Mouse (Mus musculus) intestine, embryonic 14.5 days (tissue): ENCODE results near the gene Nedd9. TPM values are rescaled to one million over a fixed set of nuclear protein-coding genes. Genes with fewer than 3 reads are reported as not detected.
A peak's percentile ranks its signal among the peaks of the same experiment; 100 is the strongest.

ENCODE experiments used
- ATAC-seq: fragments of 200-750 bp; cut with Nextera tagmentation; replicated peaks from 2 replicates; pipeline ENCODE4 v1.8.0; 2017; ENCODE audit warnings: low read depth, moderate number of reproducible peaks, moderate TSS enrichment, moderate library complexity; ENCODE audit not compliant: low FRiP score, low TSS enrichment
- DNase-seq: peaks from one replicate; pipeline ENCODE4 v3.0.0-alpha.2; 2018; ENCODE audit warnings: low spot score
- H3K27ac ChIP-seq: fragments of 300-500 bp; sonication (generic); 2 replicates; pipeline ENCODE4 v1.5.1; 2014; ENCODE audit warnings: low read depth, mild to moderate bottlenecking, control low read depth
- H3K27me3 ChIP-seq: fragments of 300-500 bp; sonication (generic); replicated peaks from 2 replicates; pipeline ENCODE4 v1.6.1; 2014; ENCODE audit warnings: low read length, control low read depth; ENCODE audit not compliant: control insufficient read depth, insufficient read depth
- H3K36me3 ChIP-seq: fragments of 300-500 bp; sonication (generic); 2 replicates; pipeline ENCODE4 v1.6.1; 2014; ENCODE audit warnings: low read length, control low read depth; ENCODE audit not compliant: control insufficient read depth, insufficient read depth
- H3K4me1 ChIP-seq: fragments of 300-500 bp; sonication (generic); replicated peaks from 2 replicates; pipeline ENCODE4 v1.6.1; 2014; ENCODE audit warnings: low read length, control low read depth, mixed read lengths; ENCODE audit not compliant: control insufficient read depth, insufficient read depth
- H3K4me2 ChIP-seq: fragments of 300-500 bp; sonication (generic); 2 replicates; pipeline ENCODE4 v1.6.1; 2014; ENCODE audit warnings: low read length
- H3K4me3 ChIP-seq: fragments of 300-500 bp; sonication (generic); 2 replicates; pipeline ENCODE4 v1.5.1; 2014; ENCODE audit warnings: low read depth, low read length, control low read depth, mixed read lengths
- H3K9ac ChIP-seq: fragments of 300-500 bp; sonication (generic); 2 replicates; pipeline ENCODE4 v1.6.1; 2014; ENCODE audit warnings: mild to moderate bottlenecking, low read length
- H3K9me3 ChIP-seq: fragments of 300-500 bp; sonication (generic); 2 replicates; pipeline ENCODE4 v1.6.1; 2016; ENCODE audit warnings: low read length, control low read depth; ENCODE audit not compliant: control insufficient read depth
- WGBS: fragments of 180-500 bp; shearing (Covaris S2); extraction: QIAGEN DNeasy Blood & Tissue Kit; methylation state at CpG from one replicate; pipeline ENCODE4 v1.1.7; 2014; 5-methylcytosine and 5-hydroxymethylcytosine counted together
- polyA plus RNA-seq: library from polyadenylated mRNA; unstranded; fragments of >200 nt; fragmentation: Nextera tagmentation; extraction: Ambion mirVana; gene quantifications from 2 replicates; pipeline ENCODE4 v1.2.1, GENCODE M21; 2014

The Nedd9 gene
- polyA plus RNA-seq, 1 experiment from 2014 or later, result 56.5 TPM

DNA sequence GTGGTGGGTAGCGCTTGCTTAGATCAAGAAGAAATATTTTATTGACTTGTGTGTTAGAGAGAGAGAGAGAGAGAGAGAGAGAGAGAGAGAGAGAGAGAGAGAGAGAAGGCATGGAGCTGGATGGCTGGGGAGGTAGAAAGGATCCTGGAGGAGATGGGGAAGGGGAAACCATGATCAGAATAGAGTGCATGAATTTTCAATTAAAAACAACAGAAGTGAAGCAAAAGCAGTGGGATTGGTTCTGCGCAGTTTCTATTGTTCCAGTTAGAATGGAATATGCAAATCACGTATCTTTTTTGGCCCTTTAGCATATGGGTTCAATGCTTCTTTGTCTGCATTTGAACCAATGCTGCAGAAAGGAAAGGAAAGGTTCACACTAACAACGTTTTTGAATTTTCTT, 45.0 kb downstream of the Nedd9 start:
- H3K27ac ChIP-seq, result no peak overlapping the region
- WGBS, result 79% methylated on average over 4 of the region's 4 CpGs
- no peaks in the 10 kb centered on the region for H3K27me3 ChIP-seq
- no peaks in the 10 kb centered on the region for H3K36me3 ChIP-seq
- H3K4me3 ChIP-seq, result no peak overlapping the region
- H3K4me2 ChIP-seq, result no peak overlapping the region
- ATAC-seq (no peak), DNase-seq (no peak)
- no peaks in the 10 kb centered on the region for H3K9me3 ChIP-seq
- H3K4me1 ChIP-seq, result no peaks in the 10 kb centered on the region
- H3K9ac ChIP-seq, result no peak overlapping the region

DNA sequence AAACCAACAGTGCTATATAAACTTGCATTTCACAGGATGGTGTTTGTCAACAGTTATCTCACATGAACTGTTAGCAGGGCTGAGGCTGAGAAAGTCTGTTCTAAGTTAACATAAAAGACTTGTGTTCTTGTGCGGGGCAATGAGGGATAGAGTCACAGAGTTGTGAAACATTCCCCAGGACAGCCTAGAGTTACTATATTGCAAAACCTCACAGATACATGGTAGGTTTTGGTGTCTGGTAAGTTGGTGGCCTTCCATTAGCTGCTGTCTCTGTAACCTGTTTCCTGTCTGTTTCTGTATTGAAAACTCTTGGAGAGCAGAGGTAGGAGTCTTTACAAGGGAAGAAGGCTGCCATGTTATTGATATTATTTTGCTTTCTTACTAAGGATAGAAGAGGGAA, 47.0 kb downstream of the Nedd9 start:
- DNase-seq (no peak), ATAC-seq (no peak)
- no peaks in the 10 kb centered on the region for H3K27me3 ChIP-seq
- 92% methylated on average over 1 of the region's 1 CpGs for WGBS
- H3K27ac ChIP-seq, result no peak overlapping the region
- no peaks in the 10 kb centered on the region for H3K4me1 ChIP-seq
- H3K9me3 ChIP-seq, result no peaks in the 10 kb centered on the region
- H3K4me2 ChIP-seq, result no peak overlapping the region
- H3K4me3 ChIP-seq, result no peak overlapping the region
- H3K36me3 ChIP-seq, result no peaks in the 10 kb centered on the region
- H3K9ac ChIP-seq, result no peak overlapping the region

GRCm38 (mm10) chr13:41437390-41437789, 49.8 kb downstream of the Nedd9 start:
- H3K4me2 ChIP-seq, result no peak overlapping the region
- H3K27ac ChIP-seq, result no peak overlapping the region
- DNase-seq, result no peak
- no peak overlapping the region for H3K4me3 ChIP-seq
- no peaks in the 10 kb centered on the region for H3K36me3 ChIP-seq
- no peaks in the 10 kb centered on the region for H3K27me3 ChIP-seq
- H3K9ac ChIP-seq, result no peak overlapping the region
- H3K9me3 ChIP-seq, result no peaks in the 10 kb centered on the region
- WGBS, result 80% methylated on average over 2 of the region's 2 CpGs
- H3K4me1 ChIP-seq, result no peaks in the 10 kb centered on the region
- no peak for ATAC-seq

- Histone ChIP-seq H3K27me3 (no peaks in the 10 kb centered on the region), H3K36me3 (no peaks in the 10 kb centered on the region), H3K27ac (no peak overlapping the region), H3K4me2 (no peak overlapping the region), H3K9ac (no peak overlapping the region), H3K4me1 (no peaks in the 10 kb centered on the region), H3K4me3 (no peak overlapping the region), H3K9me3 (no peaks in the 10 kb centered on the region)
- WGBS, result 61% methylated on average over 5 of the region's 5 CpGs
- ATAC-seq (no peak), DNase-seq (no peak)
These were observed 50.4 kb downstream of the Nedd9 start for GRCm38 (mm10) chr13:41436731-41437130.

GRCm38 (mm10) chr13:41433201-41433600, 54.0 kb downstream of the Nedd9 start:
- Histone ChIP-seq H3K9ac (no peak overlapping the region), H3K27ac (no peak overlapping the region), H3K36me3 (no peaks in the 10 kb centered on the region), H3K4me1 (no peaks in the 10 kb centered on the region), H3K4me3 (no peak overlapping the region), H3K4me2 (no peak overlapping the region), H3K9me3 (no peaks in the 10 kb centered on the region), H3K27me3 (no peaks in the 10 kb centered on the region)
- 86% methylated on average over 6 of the region's 6 CpGs for WGBS
- DNase-seq, result no peak
- ATAC-seq, result no peak

- Histone ChIP-seq H3K9me3 (no peaks in the 10 kb centered on the region), H3K27ac (no peak overlapping the region), H3K27me3 (no peaks in the 10 kb centered on the region), H3K4me2 (no peak overlapping the region), H3K9ac (no peak overlapping the region), H3K4me3 (no peak overlapping the region), H3K4me1 (no peaks in the 10 kb centered on the region), H3K36me3 (no peaks in the 10 kb centered on the region)
- no peak for DNase-seq
- no peak for ATAC-seq
- 72% methylated on average over 3 of the region's 3 CpGs for WGBS
These were observed 55.4 kb downstream of the Nedd9 start for GRCm38 (mm10) chr13:41431795-41432194.

DNA sequence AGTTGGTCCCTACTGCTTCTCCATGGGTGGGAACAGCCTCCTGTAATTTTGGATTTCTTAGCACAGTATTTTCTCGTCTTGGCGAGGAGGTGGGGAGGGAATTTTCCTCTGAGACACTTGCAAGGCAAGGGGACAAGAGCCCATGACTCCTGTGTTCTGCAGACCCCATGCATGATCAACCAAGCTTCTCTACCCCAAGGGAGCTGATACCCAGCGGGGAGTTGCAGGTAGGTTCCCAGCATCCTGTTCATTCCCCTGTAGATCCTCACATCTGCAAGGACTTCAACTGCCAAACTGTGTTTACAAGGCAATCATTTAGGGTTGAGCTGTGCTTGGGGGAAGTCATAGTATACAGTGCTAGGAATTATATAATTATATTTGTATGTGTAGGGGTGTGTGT, 60.1 kb downstream of the Nedd9 start:
- no peak for DNase-seq
- H3K9ac ChIP-seq, result no peak overlapping the region
- 0 out of 2 replicates have a peak, but pooled peaks cover 6% of the 10 kb centered on the region for H3K4me1 ChIP-seq
- H3K36me3 ChIP-seq, result no peaks in the 10 kb centered on the region
- 80% methylated on average over 3 of the region's 3 CpGs for WGBS
- H3K4me2 ChIP-seq, result no peak overlapping the region
- no peaks in the 10 kb centered on the region for H3K9me3 ChIP-seq
- H3K27ac ChIP-seq, result no peak overlapping the region
- no peaks in the 10 kb centered on the region for H3K27me3 ChIP-seq
- no peak overlapping the region for H3K4me3 ChIP-seq
- no peak for ATAC-seq

GRCm38 (mm10) chr13:41423463-41424074, 63.6 kb downstream of the Nedd9 start:
- ATAC-seq (peak; percentile 94), DNase-seq (peak; percentile 65)
- Histone ChIP-seq H3K27me3 (no peaks in the 10 kb centered on the region), H3K36me3 (no peaks in the 10 kb centered on the region), H3K9ac (no peak overlapping the region), H3K4me3 (no peak overlapping the region), H3K27ac (peak overlapping the region; percentile 64; the same call in 1 of the 2 replicates), H3K4me2 (no peak overlapping the region), H3K9me3 (no peaks in the 10 kb centered on the region), H3K4me1 (0 out of 2 replicates have a peak, but pooled peaks cover 6% of the 10 kb centered on the region)
- 53% methylated on average over 10 of the region's 10 CpGs for WGBS

DNA sequence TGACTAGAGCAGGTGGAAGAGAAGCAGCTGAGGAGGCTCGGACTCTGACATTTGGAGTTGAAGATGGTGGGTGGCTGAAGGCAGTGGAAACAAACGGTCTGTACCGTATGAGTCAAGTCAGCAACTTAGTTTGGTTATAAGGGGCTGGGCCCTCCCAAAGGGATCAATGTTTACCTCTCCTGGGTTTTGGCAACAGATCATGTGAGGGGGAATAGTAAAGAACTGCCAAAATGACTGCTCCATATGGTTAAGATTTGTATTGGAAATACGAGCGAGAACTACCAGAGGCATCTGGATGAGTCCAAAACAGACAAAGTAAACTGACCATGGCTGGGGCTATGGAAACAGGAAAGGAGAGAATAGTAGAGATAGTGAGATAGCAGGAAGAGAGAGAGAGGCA, 64.6 kb downstream of the Nedd9 start:
- H3K27ac ChIP-seq, result no peak overlapping the region
- H3K4me3 ChIP-seq, result no peak overlapping the region
- H3K4me1 ChIP-seq, result 0 out of 2 replicates have a peak, but pooled peaks cover 6% of the 10 kb centered on the region
- DNase-seq, result no peak
- no peaks in the 10 kb centered on the region for H3K9me3 ChIP-seq
- WGBS, result 72% methylated on average over 5 of the region's 5 CpGs
- H3K36me3 ChIP-seq, result no peaks in the 10 kb centered on the region
- no peaks in the 10 kb centered on the region for H3K27me3 ChIP-seq
- no peak overlapping the region for H3K9ac ChIP-seq
- no peak for ATAC-seq
- H3K4me2 ChIP-seq, result no peak overlapping the region
